17 mouse cellular contexts compared by ENCODE assay signal in genomic region chr17:86187777-86188176, GRCm38 (mm10). TPM values are rescaled to one million over a fixed set of nuclear protein-coding genes. Genes with fewer than 3 reads are reported as not detected.
DNase-seq lines count a peak whose midpoint lies in the region; ATAC-seq and TF ChIP-seq lines count a peak whose summit lies in the region.
"Had no signal": no experiment of that assay in that cellular context is flagged by ENCODE, and none has a peak within 500 bp of the region (broad histone marks: within the 10 kb centered on the region; RNA-seq: fewer than 3 reads in every experiment).

No protein-coding gene starts in this region.

- no peaks in the 10 kb centered on the region for H3K9me3 ChIP-seq in heart, embryonic 11.5 days (replicated peaks; ENCODE audit: control insufficient read depth, low read length)
- H3K9me3 ChIP-seq in MEL (replicated peaks; ENCODE audit: insufficient read depth, low read length), result no peaks in the 10 kb centered on the region
- H3K9me3 ChIP-seq: forebrain, embryonic 13.5 days; limb, embryonic 12.5 days had no signal

- H3K4me2 ChIP-seq in heart, embryonic 11.5 days, result no peak overlapping the region
- H3K4me2 ChIP-seq in myocyte (ENCODE audit: low read depth), result peak overlapping the region; percentile 19
- H3K4me2 ChIP-seq: forebrain, embryonic 13.5 days; limb, embryonic 12.5 days had no signal

- no peaks in the 10 kb centered on the region for H3K36me3 ChIP-seq in heart, embryonic 11.5 days (ENCODE audit: control insufficient read depth, insufficient read depth, low read length)
- H3K36me3 ChIP-seq in MEL (ENCODE audit: control insufficient read depth in 1 of 2, insufficient read depth in 2 of 2, low read length in 2 of 2) (peaks cover 0 to 21% of the 10 kb centered on the region in 2 experiments; a peak in 2 of 4 replicates), myocyte (ENCODE audit: control insufficient read depth, insufficient read depth) (no peaks in the 10 kb centered on the region)
- H3K36me3 ChIP-seq in kidney, adult 2 months (ENCODE audit: control insufficient read depth, insufficient read depth, low read length), result no peaks in the 10 kb centered on the region
- H3K36me3 ChIP-seq: limb, embryonic 12.5 days had no signal

- TF ChIP-seq POLR2A in MEL (IDR thresholded peaks at IDR 0.05; ENCODE audit: control insufficient read depth in 1 of 2, insufficient read depth in 1 of 2, low read depth in 1 of 2, low read length in 2 of 2, poor library complexity in 1 of 2) (peak in 1 of 2 experiments; percentile 42; a peak in 1 of 4 replicates), myocyte (IDR thresholded peaks at IDR 0.05; ENCODE audit: insufficient read length, low read depth) (no peak)
- no peak for TF ChIP-seq POLR2A in kidney, adult 2 months (IDR thresholded peaks at IDR 0.05; ENCODE audit: low read depth, low read length)

- no peak overlapping the region for H3ac ChIP-seq in myocyte (ENCODE audit: control insufficient read depth, insufficient read length)

- WGBS in heart, embryonic 11.5 days (ENCODE audit: insufficient replicate concordance), result 85% methylated on average over 1 of the region's 1 CpGs
- WGBS in kidney, adult 2 months, result 82% methylated on average over 1 of the region's 1 CpGs

- H3K79me2 ChIP-seq in MEL (ENCODE audit: control insufficient read depth, insufficient read depth, low read length, poor library complexity) (no peaks in the 10 kb centered on the region; the same call in 1 of the 2 replicates), myocyte (ENCODE audit: control insufficient read depth, insufficient read depth) (no peaks in the 10 kb centered on the region)

- ATAC-seq in heart, embryonic 11.5 days (replicated peaks; ENCODE audit: insufficient number of reproducible peaks, low FRiP score, low TSS enrichment), result no peak
- ATAC-seq: forebrain, embryonic 13.5 days; hindbrain, embryonic 16.5 days; midbrain, embryonic 16.5 days had no signal

- TF ChIP-seq RAD21 in MEL (IDR thresholded peaks at IDR 0.05; ENCODE audit: low read depth, low read length), result no peak

- intact Hi-C loops in left cerebral cortex, postnatal 4 days (cut with DNase I), result no loop called here

- H3K4me3 ChIP-seq in heart, embryonic 11.5 days (ENCODE audit: low read depth, low read length), result no peak overlapping the region
- H3K4me3 ChIP-seq in MEL (ENCODE audit: control insufficient read depth in 1 of 2, insufficient read depth in 1 of 2, low read depth in 2 of 2, low read length in 2 of 2) (peak overlapping the region; percentile 49 to 51), myocyte (no peak overlapping the region)
- no peak overlapping the region for H3K4me3 ChIP-seq in kidney, adult 2 months (ENCODE audit: insufficient read depth, low read depth, low read length)
- H3K4me3 ChIP-seq: forebrain, embryonic 13.5 days; limb, embryonic 12.5 days had no signal

- H3K9ac ChIP-seq in heart, embryonic 11.5 days (ENCODE audit: low read depth, low read length), result no peak overlapping the region
- peak overlapping the region; percentile 54 for H3K9ac ChIP-seq in MEL (ENCODE audit: control insufficient read depth, low read depth, low read length, poor library complexity, severe bottlenecking)
- H3K9ac ChIP-seq: forebrain, embryonic 13.5 days; limb, embryonic 12.5 days had no signal

- no peaks in the 10 kb centered on the region for H3K27me3 ChIP-seq in heart, embryonic 11.5 days (ENCODE audit: control insufficient read depth, insufficient read depth, low read length)
- no peaks in the 10 kb centered on the region for H3K27me3 ChIP-seq in MEL (ENCODE audit: control insufficient read depth in 1 of 2, insufficient read depth in 2 of 2, low read length in 2 of 2)
- no peaks in the 10 kb centered on the region for H3K27me3 ChIP-seq in myocyte (ENCODE audit: control insufficient read depth, insufficient read depth, insufficient read length)
- no peaks in the 10 kb centered on the region for H3K27me3 ChIP-seq in kidney, adult 2 months (replicated peaks; ENCODE audit: control insufficient read depth, insufficient read depth, low read length)
- H3K27me3 ChIP-seq: forebrain, embryonic 13.5 days; limb, embryonic 12.5 days had no signal

- H3K4me1 ChIP-seq in heart, embryonic 11.5 days (ENCODE audit: control insufficient read depth, insufficient read depth, low read length), result peaks cover 42% of the 10 kb centered on the region
- peaks cover 18 to 19% of the 10 kb centered on the region in 2 experiments for H3K4me1 ChIP-seq in MEL (ENCODE audit: control insufficient read depth in 1 of 2, insufficient read depth in 2 of 2, low read length in 2 of 2)
- H3K4me1 ChIP-seq in kidney, adult 2 months (ENCODE audit: control insufficient read depth, insufficient read depth, low read length), result peaks cover 5% of the 10 kb centered on the region; the same call in 1 of the 2 replicates

- no peak for DNase-seq in heart, adult 9 months (ENCODE audit: low spot score in 2 of 2)
- peak; percentile 93 for DNase-seq in MEL (ENCODE audit: low read depth, low spot score)
- peak; percentile 55 for DNase-seq in induced T-regulatory cell, adult 2 months (ENCODE audit: low read depth)
- no peak for DNase-seq in kidney, adult 2 months
- no peak for DNase-seq in layer of hippocampus, postnatal 10 days (ENCODE audit: low spot score in 2 of 2)
- no peak for DNase-seq in left cerebral cortex, postnatal 4 days
- DNase-seq: cerebellum, postnatal 10 days; gastrocnemius, postnatal 10 days; kidney, postnatal 10 days; layer of hippocampus, postnatal 36 days; thymus, postnatal 14 days had no signal

- TF ChIP-seq EP300 in MEL (IDR thresholded peaks at IDR 0.05; ENCODE audit: low read depth in 1 of 2, low read length in 2 of 2), result peak; percentile 74 to 86

- H3K27ac ChIP-seq in heart, embryonic 11.5 days (ENCODE audit: low read depth, low read length), result peak overlapping the region; percentile 18; the same call in 1 of the 2 replicates
- peak overlapping the region; percentile 91 for H3K27ac ChIP-seq in MEL (ENCODE audit: control insufficient read depth, low read depth, low read length)
- no peak overlapping the region for H3K27ac ChIP-seq in kidney, adult 2 months (ENCODE audit: insufficient read depth, low read depth, low read length)
- H3K27ac ChIP-seq: forebrain, embryonic 13.5 days; limb, embryonic 12.5 days had no signal

- TF ChIP-seq CTCF in MEL (IDR thresholded peaks at IDR 0.05 in 2 of 3, conservative IDR thresholded peaks at IDR 0.05 in 1 of 3; ENCODE audit: control insufficient read depth in 1 of 3, insufficient read depth in 1 of 3, low read depth in 2 of 3, low read length in 3 of 3, poor library complexity in 1 of 3, severe bottlenecking in 1 of 3), result no peak
- TF ChIP-seq CTCF in kidney, adult 2 months (conservative IDR thresholded peaks at IDR 0.05; ENCODE audit: insufficient read depth, insufficient read length, low read depth, low read length), result no peak

TF ChIP-seq in MEL, 35 proteins besides CTCF, POLR2A, EP300 and RAD21 (continues in another document):
- no peak for TF ChIP-seq ZC3H11A (IDR thresholded peaks at IDR 0.05; ENCODE audit: low read depth, low read length)
- peak; percentile 78 for TF ChIP-seq GATA1 (IDR thresholded peaks at IDR 0.05; ENCODE audit: low read depth, low read length)
- peak; percentile 71 for TF ChIP-seq TBP (IDR thresholded peaks at IDR 0.05; ENCODE audit: low read depth, low read length)
- no peak for TF ChIP-seq CHD2 (IDR thresholded peaks at IDR 0.05; ENCODE audit: low read length)
- no peak for TF ChIP-seq GABPA (IDR thresholded peaks at IDR 0.05; ENCODE audit: low read depth, low read length)
- TF ChIP-seq ETS1 (IDR thresholded peaks at IDR 0.05; ENCODE audit: low read depth, low read length), result peak; percentile 99
- no peak for TF ChIP-seq ZNF384 (IDR thresholded peaks at IDR 0.05; ENCODE audit: low read depth, low read length)
- TF ChIP-seq MYC (IDR thresholded peaks at IDR 0.05; ENCODE audit: low read depth, low read length), result peak; percentile 82
- TF ChIP-seq KAT2A (conservative IDR thresholded peaks at IDR 0.05; ENCODE audit: low read depth, low read length), result no peak
- no peak for TF ChIP-seq USF2 (IDR thresholded peaks at IDR 0.05; ENCODE audit: borderline replicate concordance in 1 of 2, insufficient read depth in 1 of 2, low read depth in 1 of 2, low read length in 2 of 2)

TF ChIP-seq in myocyte, 11 proteins besides CTCF, POLR2A, EP300 and RAD21 (continues in another document):
- no peak for TF ChIP-seq SRF (IDR thresholded peaks at IDR 0.05; ENCODE audit: control insufficient read depth, insufficient read length, low read depth)
- no peak for TF ChIP-seq MYOG (IDR thresholded peaks at IDR 0.05; ENCODE audit: control insufficient read depth in 1 of 3, insufficient read depth in 1 of 3, insufficient read length in 2 of 3, low read depth in 2 of 3)
- TF ChIP-seq MYOD1 (IDR thresholded peaks at IDR 0.05; ENCODE audit: control insufficient read depth in 1 of 3, insufficient read length in 2 of 3, low read depth in 2 of 3), result no peak
- TF ChIP-seq CEBPB (IDR thresholded peaks at IDR 0.05; ENCODE audit: insufficient read depth, poor library complexity, severe bottlenecking), result no peak
- no peak for TF ChIP-seq MAX (IDR thresholded peaks at IDR 0.05; ENCODE audit: low read depth)
- no peak for TF ChIP-seq TCF3 (IDR thresholded peaks at IDR 0.05; ENCODE audit: insufficient read length, low read depth)
- no peak for TF ChIP-seq USF1 (IDR thresholded peaks at IDR 0.05; ENCODE audit: low read depth)
- no peak for TF ChIP-seq TCF12 (IDR thresholded peaks at IDR 0.05; ENCODE audit: insufficient read depth, poor library complexity, severe bottlenecking)
- no peak for TF ChIP-seq E2F4 (IDR thresholded peaks at IDR 0.05; ENCODE audit: insufficient read depth)
- no peak for TF ChIP-seq REST (IDR thresholded peaks at IDR 0.05; ENCODE audit: insufficient read depth, insufficient read length)

RNA-seq across cellular contexts. Expression of gene Prkce, which starts 20.2 kb away (rescaled TPM):
- 12.8 TPM in 2 replicates for polyA plus RNA-seq in heart, embryonic 11.5 days (2014; fragmentation: Nextera tagmentation; extraction: Ambion mirVana)
- total RNA-seq in MEL (2012; rRNA removed), result 3.0 and 3.6 TPM in 2 replicates
- 1 to 10 TPM in 1 of 2 experiments, not detected in 1; 5.3 TPM for polyA plus RNA-seq in MEL (2012; ENCODE audit: insufficient read depth in 1 of 2, insufficient read length in 2 of 2, low read depth in 1 of 2, low replicate concordance in 2 of 2, missing spikeins in 1 of 2)
- 1.9 TPM for polyA plus RNA-seq in myocyte (2012; fragmentation: generic; extraction: Trizol)
- 5.0 and 6.1 TPM in 2 replicates for polyA plus RNA-seq in kidney, adult 2 months (2012; rRNA removed)
- total RNA-seq in layer of hippocampus, postnatal 10 days (2021), result 100 to 1,000 TPM; 315 to 338 TPM
- 100 to 1,000 TPM; 253 to 257 TPM for total RNA-seq in left cerebral cortex, postnatal 4 days (2021)

RNA-seq across cellular contexts. Expression of gene Srbd1, which starts 42.8 kb away (rescaled TPM):
- 7.4 and 8.4 TPM in 2 replicates for polyA plus RNA-seq in heart, embryonic 11.5 days (2014; fragmentation: Nextera tagmentation; extraction: Ambion mirVana)
- total RNA-seq in MEL (2012; rRNA removed), result 14.9 and 17.4 TPM in 2 replicates
- polyA plus RNA-seq in MEL (2012; ENCODE audit: insufficient read depth in 1 of 2, insufficient read length in 2 of 2, low read depth in 1 of 2, low replicate concordance in 2 of 2, missing spikeins in 1 of 2) (10 to 100 TPM in 1 of 2 experiments, not detected in 1; 30.5 TPM), myocyte (2012; fragmentation: generic; extraction: Trizol) (6.1 TPM)
- 2.3 and 3.6 TPM in 2 replicates for polyA plus RNA-seq in kidney, adult 2 months (2012; rRNA removed)
- 10 to 100 TPM; 14.6 to 14.8 TPM for total RNA-seq in layer of hippocampus, postnatal 10 days (2021)
- 10 to 100 TPM; 23.9 to 24.4 TPM for total RNA-seq in left cerebral cortex, postnatal 4 days (2021)

Comparison
In these comparisons a context has a peak if more than half of its experiments do, and no peak if none do; other contexts are left out.
1. H3K4me3 ChIP-seq: peak in MEL (2 of 2); none in heart, embryonic 11.5 days (single experiment), myocyte (single experiment) and kidney, adult 2 months (single experiment).
2. DNase-seq: peak in MEL (single experiment) and induced T-regulatory cell, adult 2 months (single experiment); none in heart, adult 9 months (0 of 2), kidney, adult 2 months (single experiment), layer of hippocampus, postnatal 10 days (0 of 2) and left cerebral cortex, postnatal 4 days (single experiment).